Mouse (Mus musculus): Measurements from ENCODE around the gene Gng11. TPM values are rescaled to one million over a fixed set of nuclear protein-coding genes. Genes with fewer than 3 reads are reported as not detected.
A peak's percentile ranks its signal among the peaks of the same experiment; 100 is the strongest.

The Gng11 gene
- polyA plus RNA-seq, 1 experiment from 2014 or later, result 135 TPM

DNA sequence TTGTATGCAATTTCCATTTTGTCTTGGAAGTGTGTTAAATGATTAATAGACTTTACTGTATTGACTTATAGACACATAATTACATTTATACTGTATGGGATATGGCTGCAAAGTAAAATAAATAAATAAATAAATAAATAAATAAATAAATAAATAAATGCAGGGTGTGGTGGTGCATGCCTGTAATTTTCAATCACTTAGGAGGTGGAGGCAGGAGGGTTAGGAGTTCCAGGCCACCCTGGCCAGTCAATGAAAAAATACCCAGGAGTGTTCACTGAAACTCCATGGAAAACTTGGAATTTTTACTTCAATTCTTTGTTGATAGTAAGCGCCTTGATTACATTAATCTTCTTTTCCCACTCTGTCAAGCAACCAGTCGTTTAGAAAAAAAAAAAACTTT is 1.1 kb downstream of the Gng11 start:
- Histone ChIP-seq H3K4me1 (replicated peaks) (peaks cover 14% of the 10 kb centered on the region), H3K27ac (peak overlapping the region; percentile 92), H3K36me3 (0 out of 2 replicates have a peak, but pooled peaks cover 4% of the 10 kb centered on the region), H3K4me3 (peak overlapping the region; percentile 63), H3K27me3 (no peaks in the 10 kb centered on the region), H3K4me2 (peak overlapping the region; percentile 72), H3K9me3 (replicated peaks) (no peaks in the 10 kb centered on the region), H3K9ac (no peak overlapping the region)
- no peak for ATAC-seq (replicated peaks; ENCODE audit: insufficient number of reproducible peaks, insufficient read depth, low FRiP score, low read depth)
- 51% methylated on average over 2 of the region's 2 CpGs for WGBS

DNA sequence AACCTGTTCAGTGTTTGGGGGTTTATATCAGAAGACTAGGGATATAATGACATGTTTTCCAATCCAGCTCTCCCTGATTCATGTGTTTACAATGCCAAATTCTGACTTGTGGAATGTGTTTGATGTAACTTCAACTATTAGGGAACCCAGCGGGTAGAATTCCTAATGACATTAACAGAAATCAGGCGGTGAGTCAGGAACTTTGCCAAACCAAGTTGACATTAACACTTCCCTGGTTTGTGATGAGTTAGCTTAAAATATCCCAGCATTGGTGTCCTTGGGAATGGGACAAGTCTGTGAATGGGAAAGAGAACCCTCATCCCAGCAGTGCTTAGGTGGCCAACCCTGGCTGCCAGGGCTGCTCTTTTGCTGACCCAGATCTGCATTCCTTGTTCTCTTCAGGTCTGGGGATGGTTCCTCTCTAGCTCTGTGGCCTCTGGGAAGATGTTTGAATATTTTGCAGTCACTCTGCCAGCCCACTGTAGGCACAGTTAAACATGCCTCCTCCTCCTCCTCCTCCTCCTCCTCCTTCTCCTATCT is 4.9 kb downstream of the Gng11 start:
- 41% methylated on average over 2 of the region's 2 CpGs for WGBS
- Histone ChIP-seq H3K27ac (peak overlapping the region; percentile 42; the same call in 1 of the 2 replicates), H3K4me2 (no peak overlapping the region), H3K4me1 (replicated peaks) (peaks cover 7% of the 10 kb centered on the region), H3K36me3 (0 out of 2 replicates have a peak, but pooled peaks cover 4% of the 10 kb centered on the region), H3K9me3 (replicated peaks) (no peaks in the 10 kb centered on the region), H3K4me3 (no peak overlapping the region), H3K9ac (no peak overlapping the region), H3K27me3 (no peaks in the 10 kb centered on the region)
- ATAC-seq (replicated peaks; ENCODE audit: insufficient number of reproducible peaks, insufficient read depth, low FRiP score, low read depth), result no peak

DNA sequence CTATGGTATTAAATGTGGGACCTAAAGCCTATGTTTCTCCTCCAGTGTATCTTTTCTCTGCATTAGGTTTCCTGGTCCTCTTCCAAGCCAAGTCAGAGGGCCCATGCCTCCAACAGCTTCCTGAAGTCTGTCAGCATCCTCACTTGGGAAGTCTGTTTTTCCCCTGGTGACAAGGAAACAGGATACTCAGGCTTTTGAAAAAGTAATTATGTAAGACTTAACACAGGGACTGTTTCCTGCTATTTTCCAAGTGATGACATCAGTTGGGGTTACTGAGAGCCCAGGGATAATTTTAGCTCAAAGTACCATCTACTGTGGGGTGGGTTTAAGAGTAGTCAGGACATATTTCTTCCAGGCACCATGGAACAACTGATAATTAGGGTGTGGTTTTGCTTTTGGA is 5.8 kb downstream of the Gng11 start:
- no peaks in the 10 kb centered on the region for H3K27me3 ChIP-seq
- peak overlapping the region; percentile 16; the same call in 1 of the 2 replicates for H3K27ac ChIP-seq
- ATAC-seq (replicated peaks; ENCODE audit: insufficient number of reproducible peaks, insufficient read depth, low FRiP score, low read depth), result peak; percentile 55; the same call in 1 of the 2 replicates
- no peak overlapping the region for H3K9ac ChIP-seq
- H3K4me2 ChIP-seq, result no peak overlapping the region
- H3K36me3 ChIP-seq, result 0 out of 2 replicates have a peak, but pooled peaks cover 4% of the 10 kb centered on the region
- no peaks in the 10 kb centered on the region for H3K9me3 ChIP-seq (replicated peaks)
- peaks cover 7% of the 10 kb centered on the region for H3K4me1 ChIP-seq (replicated peaks)
- no peak overlapping the region for H3K4me3 ChIP-seq

DNA sequence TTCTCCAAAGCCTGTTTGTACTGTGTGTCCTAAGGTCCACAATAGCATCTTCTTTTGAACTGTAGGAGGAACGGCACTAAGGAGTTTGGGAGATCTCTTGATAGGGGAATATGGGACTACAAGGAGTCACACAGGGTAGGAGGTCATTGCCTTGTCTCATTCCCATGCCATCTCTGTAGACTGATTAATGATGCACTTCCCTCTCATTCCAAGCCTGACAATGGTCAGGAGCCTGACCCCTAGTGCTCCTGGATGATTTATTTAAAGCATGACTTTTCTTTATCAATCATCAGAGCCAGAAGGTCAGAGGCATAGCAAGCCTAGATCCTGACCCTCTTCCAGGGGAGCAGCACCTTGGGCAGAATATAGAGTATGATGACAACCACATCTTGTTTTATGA is 18.9 kb downstream of the Gng11 start:
- no peaks in the 10 kb centered on the region for H3K27me3 ChIP-seq
- no peak overlapping the region for H3K4me2 ChIP-seq
- H3K4me1 ChIP-seq (replicated peaks), result no peaks in the 10 kb centered on the region
- no peak overlapping the region for H3K27ac ChIP-seq
- H3K36me3 ChIP-seq, result no peaks in the 10 kb centered on the region
- H3K9ac ChIP-seq, result no peak overlapping the region
- ATAC-seq (replicated peaks; ENCODE audit: insufficient number of reproducible peaks, insufficient read depth, low FRiP score, low read depth), result no peak
- no peak overlapping the region for H3K4me3 ChIP-seq
- 55% methylated on average over 1 of the region's 1 CpGs for WGBS
- H3K9me3 ChIP-seq (replicated peaks), result no peaks in the 10 kb centered on the region

DNA sequence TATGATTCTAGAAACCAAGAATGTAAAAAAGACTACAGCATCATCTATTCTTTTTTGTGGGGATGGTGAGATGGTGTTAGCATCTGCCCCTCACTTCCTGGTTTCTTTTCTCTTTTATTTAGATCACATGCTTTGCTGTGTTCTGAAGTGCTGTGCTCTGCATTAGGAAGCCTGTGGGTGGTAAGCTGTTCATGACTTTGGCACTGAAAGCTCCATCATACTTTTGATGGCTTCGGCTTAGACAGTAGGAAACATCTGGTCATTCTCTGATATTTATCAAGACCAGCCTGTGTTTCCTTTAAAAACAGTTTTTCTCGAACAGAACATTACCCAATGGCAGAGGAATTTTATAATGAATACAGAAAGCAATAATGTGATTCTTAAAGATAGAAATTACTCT is 22.7 kb downstream of the Gng11 start:
- Histone ChIP-seq H3K27me3 (no peaks in the 10 kb centered on the region), H3K4me3 (no peak overlapping the region), H3K4me2 (no peak overlapping the region), H3K9me3 (replicated peaks) (no peaks in the 10 kb centered on the region), H3K9ac (no peak overlapping the region), H3K36me3 (no peaks in the 10 kb centered on the region), H3K27ac (no peak overlapping the region), H3K4me1 (replicated peaks) (no peaks in the 10 kb centered on the region)
- 35% methylated on average over 2 of the region's 2 CpGs for WGBS
- no peak for ATAC-seq (replicated peaks; ENCODE audit: insufficient number of reproducible peaks, insufficient read depth, low FRiP score, low read depth)

DNA sequence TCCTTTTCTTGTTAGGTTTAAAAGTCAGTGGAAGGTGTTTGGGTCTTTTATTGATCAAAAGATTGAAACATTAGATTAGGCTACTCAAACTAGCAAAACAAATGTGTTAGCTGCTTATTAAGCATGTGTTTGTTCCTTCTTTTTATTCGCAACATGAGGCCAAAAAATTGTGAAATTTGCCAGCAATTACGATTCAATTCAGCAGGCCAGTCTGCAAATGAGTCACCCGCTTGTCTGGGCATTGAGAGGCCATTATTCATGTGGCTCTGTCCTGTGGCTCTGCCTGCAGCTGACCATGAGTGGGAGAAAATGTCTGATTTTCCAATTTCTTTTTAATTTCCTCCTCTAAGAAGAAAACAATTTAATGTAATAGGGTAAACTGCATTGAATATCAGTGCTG is 27.3 kb downstream of the Gng11 start:
- no peaks in the 10 kb centered on the region for H3K36me3 ChIP-seq
- H3K27me3 ChIP-seq, result no peaks in the 10 kb centered on the region
- no peak overlapping the region for H3K4me3 ChIP-seq
- H3K27ac ChIP-seq, result no peak overlapping the region
- no peaks in the 10 kb centered on the region for H3K4me1 ChIP-seq (replicated peaks)
- WGBS, result 78% methylated on average over 3 of the region's 3 CpGs
- no peaks in the 10 kb centered on the region for H3K9me3 ChIP-seq (replicated peaks)
- H3K4me2 ChIP-seq, result no peak overlapping the region
- no peak for ATAC-seq (replicated peaks; ENCODE audit: insufficient number of reproducible peaks, insufficient read depth, low FRiP score, low read depth)
- no peak overlapping the region for H3K9ac ChIP-seq

DNA sequence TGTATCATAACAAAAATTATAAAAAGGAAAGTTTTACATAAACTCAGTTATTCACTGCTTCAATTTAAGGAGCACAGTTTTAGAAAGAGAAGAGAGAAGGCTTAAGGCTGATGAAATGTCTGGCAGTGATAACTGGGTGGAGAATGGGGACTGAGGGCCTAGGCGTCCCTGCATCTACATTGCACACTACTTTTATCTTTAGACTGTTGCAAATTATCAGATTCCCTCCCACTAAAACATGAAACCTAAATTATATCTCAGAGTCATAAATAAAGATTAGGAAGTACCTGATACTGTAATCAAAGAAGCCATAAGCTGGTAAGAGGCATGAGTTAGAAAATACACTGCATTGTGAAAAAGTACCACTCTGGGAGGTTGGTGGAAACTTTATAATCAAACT is 38.1 kb downstream of the Gng11 start:
- H3K4me2 ChIP-seq, result no peak overlapping the region
- 49% methylated on average over 1 of the region's 1 CpGs for WGBS
- H3K27me3 ChIP-seq, result no peaks in the 10 kb centered on the region
- H3K4me3 ChIP-seq, result no peak overlapping the region
- no peak overlapping the region for H3K27ac ChIP-seq
- no peak for ATAC-seq (replicated peaks; ENCODE audit: insufficient number of reproducible peaks, insufficient read depth, low FRiP score, low read depth)
- H3K9ac ChIP-seq, result no peak overlapping the region
- H3K9me3 ChIP-seq (replicated peaks), result no peaks in the 10 kb centered on the region
- no peaks in the 10 kb centered on the region for H3K4me1 ChIP-seq (replicated peaks)
- H3K36me3 ChIP-seq, result no peaks in the 10 kb centered on the region

DNA sequence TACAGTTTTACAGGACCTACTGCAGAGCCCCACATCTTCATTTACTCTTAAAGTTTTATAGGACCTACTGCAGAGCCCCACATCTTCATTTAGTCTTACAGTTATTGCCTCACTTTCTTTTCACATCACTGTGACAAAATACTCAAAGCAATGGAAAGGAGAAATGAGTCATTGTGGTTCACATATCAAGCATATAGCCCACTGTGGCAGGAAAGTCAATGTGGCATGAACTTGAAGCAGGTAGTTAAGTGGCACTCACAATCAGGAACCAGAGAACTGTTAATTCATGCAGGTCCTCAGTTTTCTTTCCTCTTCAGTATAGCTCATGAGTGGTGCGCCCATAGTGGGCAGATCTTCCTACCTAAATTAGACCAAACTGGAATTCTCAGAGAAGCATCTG is 43.5 kb downstream of the Gng11 start:
- H3K9ac ChIP-seq, result no peak overlapping the region
- H3K4me3 ChIP-seq, result no peak overlapping the region
- WGBS, result 76% methylated on average over 1 of the region's 1 CpGs
- H3K4me2 ChIP-seq, result no peak overlapping the region
- no peaks in the 10 kb centered on the region for H3K4me1 ChIP-seq (replicated peaks)
- no peak overlapping the region for H3K27ac ChIP-seq
- no peak for ATAC-seq (replicated peaks; ENCODE audit: insufficient number of reproducible peaks, insufficient read depth, low FRiP score, low read depth)
- no peaks in the 10 kb centered on the region for H3K36me3 ChIP-seq
- H3K9me3 ChIP-seq (replicated peaks), result no peaks in the 10 kb centered on the region
- no peaks in the 10 kb centered on the region for H3K27me3 ChIP-seq

DNA sequence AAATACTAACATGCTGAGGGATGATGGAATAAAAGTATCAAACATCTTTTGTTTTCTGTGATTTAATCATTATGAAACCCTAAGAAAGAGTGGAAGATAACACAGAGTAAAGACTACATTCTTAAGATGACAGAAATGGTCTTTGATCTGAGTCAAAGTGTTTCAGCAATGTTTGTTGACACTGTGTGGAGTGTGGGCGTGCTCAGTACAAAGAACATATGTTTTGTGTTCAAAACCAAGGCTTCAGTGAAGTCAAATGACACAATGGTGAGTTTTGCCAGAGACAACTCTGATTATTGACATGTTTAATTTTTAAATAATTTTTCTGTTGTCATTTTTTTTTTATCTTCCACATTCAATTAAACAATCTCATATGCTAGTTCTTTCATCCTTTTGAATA is 49.1 kb downstream of the Gng11 start:
- H3K9me3 ChIP-seq (replicated peaks), result no peaks in the 10 kb centered on the region

DNA sequence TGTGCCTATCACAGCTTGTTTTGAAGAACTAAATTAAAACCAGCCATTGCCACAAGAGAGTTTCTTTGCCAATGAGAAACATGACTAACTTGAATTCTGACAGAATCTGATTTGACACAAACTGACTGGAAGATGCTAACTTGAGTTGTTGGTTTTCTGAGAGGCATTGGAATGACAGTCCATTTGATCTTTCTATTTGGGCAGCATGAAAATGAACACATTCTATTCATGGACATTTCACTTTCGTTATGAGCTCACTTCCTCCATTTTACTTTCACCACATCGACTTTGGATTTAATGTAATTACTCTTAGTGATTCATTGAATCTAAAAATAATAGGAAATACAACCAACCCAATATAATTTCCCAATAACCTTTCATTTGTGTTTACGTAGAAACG is 50.7 kb downstream of the Gng11 start:
- Histone ChIP-seq H3K9me3 (replicated peaks) (no peaks in the 10 kb centered on the region), H3K4me1 (replicated peaks) (no peaks in the 10 kb centered on the region), H3K4me2 (no peak overlapping the region), H3K27ac (no peak overlapping the region), H3K9ac (no peak overlapping the region), H3K27me3 (no peaks in the 10 kb centered on the region), H3K4me3 (no peak overlapping the region), H3K36me3 (no peaks in the 10 kb centered on the region)
- WGBS, result 90% methylated on average over 4 of the region's 4 CpGs
- ATAC-seq (replicated peaks; ENCODE audit: insufficient number of reproducible peaks, insufficient read depth, low FRiP score, low read depth), result no peak

More for the DNA sequence above, 49.1 kb downstream of the Gng11 start:
- no peak overlapping the region for H3K4me2 ChIP-seq
- no peaks in the 10 kb centered on the region for H3K4me1 ChIP-seq (replicated peaks)
- no peaks in the 10 kb centered on the region for H3K36me3 ChIP-seq
- no peak for ATAC-seq (replicated peaks; ENCODE audit: insufficient number of reproducible peaks, insufficient read depth, low FRiP score, low read depth)
- no peak overlapping the region for H3K27ac ChIP-seq
- H3K9ac ChIP-seq, result no peak overlapping the region
- no peak overlapping the region for H3K4me3 ChIP-seq
- no peaks in the 10 kb centered on the region for H3K27me3 ChIP-seq
- 45% methylated on average over 1 of the region's 1 CpGs for WGBS
